Mouse (Mus musculus): Measurements from ENCODE around the gene Adora1. TPM values are rescaled to one million over a fixed set of nuclear protein-coding genes. Genes with fewer than 3 reads are reported as not detected.

Adora1 gene
- polyA plus RNA-seq, 1 experiment from 2014 or later = 2.4 TPM

- H3K27me3 ChIP-seq = no peaks in the 10 kb centered on the region
- ATAC-seq = no peak
- DNase-seq (ENCODE audit: low read depth, low spot score) = no peak
- POLR2A ChIA-PET = no interaction called here
- in situ Hi-C loops (cut with MboI; ENCODE audit: low pct_unique_long_range_greater_than_20kb) = no loop called here
- no peak for TF ChIP-seq CTCF (IDR thresholded peaks at IDR 0.05)
- CTCF ChIA-PET = no interaction called here
Observed at GRCm38 (mm10) chr1:134229806-134230575, 5.2 kb downstream of the Adora1 start.

DNA sequence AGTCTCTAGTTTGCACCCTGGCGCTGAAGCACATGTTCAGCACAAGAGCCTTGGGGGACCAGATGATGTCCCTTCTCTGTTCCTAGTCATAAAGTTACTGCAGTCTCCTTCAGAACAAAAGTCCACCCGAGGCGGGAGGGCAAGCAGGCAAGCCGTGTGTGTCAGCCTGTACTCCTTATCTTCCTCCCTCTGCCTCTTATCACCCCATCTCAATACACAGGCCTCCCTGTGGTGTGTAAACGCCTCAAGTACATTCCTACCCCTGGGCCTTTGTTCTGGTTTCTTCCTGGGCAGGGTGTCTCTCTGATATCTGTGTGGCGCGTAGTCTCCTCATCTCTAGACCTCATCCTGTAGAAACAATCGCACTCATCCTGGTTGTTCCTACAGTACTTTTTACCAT lies 8.5 kb downstream of the Adora1 start:
- in situ Hi-C loops (cut with MboI; ENCODE audit: low pct_unique_long_range_greater_than_20kb) = no loop called here
- CTCF ChIA-PET = interaction anchor here (1.3 kb wide), 1 partner anchor 16 kb away, joined by 3 read pairs; no protein-coding TSS in a partner anchor
- no peaks in the 10 kb centered on the region for H3K27me3 ChIP-seq
- no peak for DNase-seq (ENCODE audit: low read depth, low spot score)
- TF ChIP-seq CTCF (IDR thresholded peaks at IDR 0.05) = no peak
- POLR2A ChIA-PET = no interaction called here
- no peak for ATAC-seq

DNA sequence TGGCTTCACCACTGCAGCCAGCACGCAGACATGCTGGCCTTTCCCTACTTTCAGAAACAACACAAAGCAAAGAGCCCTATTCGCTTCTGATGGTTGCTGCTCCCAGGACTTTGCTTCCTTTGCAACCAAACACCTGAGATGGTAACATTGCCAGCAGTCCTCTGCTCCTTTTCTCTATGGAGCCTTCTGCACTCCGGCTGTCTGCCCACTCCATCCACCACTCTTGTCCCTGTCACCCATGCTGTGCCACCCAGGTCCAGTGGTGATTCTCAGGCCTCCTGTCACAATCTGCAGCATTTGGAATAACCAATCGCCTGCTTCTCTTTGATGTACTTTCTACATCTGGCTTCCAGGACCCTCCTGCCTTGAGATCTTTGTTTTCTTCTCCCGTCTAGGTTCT lies 9.9 kb downstream of the Adora1 start:
- POLR2A ChIA-PET = interaction anchor here (1.1 kb wide), 1 partner anchor 13 kb away, joined by 7 read pairs; no protein-coding TSS in a partner anchor
- in situ Hi-C loops (cut with MboI; ENCODE audit: low pct_unique_long_range_greater_than_20kb) = no loop called here
- ATAC-seq (no peak), DNase-seq (ENCODE audit: low read depth, low spot score) (no peak)
- TF ChIP-seq CTCF (IDR thresholded peaks at IDR 0.05) = no peak
- H3K27me3 ChIP-seq = no peaks in the 10 kb centered on the region
- CTCF ChIA-PET = no interaction called here

GRCm38 (mm10) chr1:134224649-134225227 lies 10.5 kb downstream of the Adora1 start:
- TF ChIP-seq CTCF (IDR thresholded peaks at IDR 0.05) = no peak
- POLR2A ChIA-PET = interaction anchor here (0.6 to 1.1 kb wide), 2 partner anchors 13 to 233 kb away, joined by 4 to 7 read pairs; no protein-coding TSS in a partner anchor
- DNase-seq (ENCODE audit: low read depth, low spot score) (no peak), ATAC-seq (no peak)
- CTCF ChIA-PET = no interaction called here
- in situ Hi-C loops (cut with MboI; ENCODE audit: low pct_unique_long_range_greater_than_20kb) = no loop called here
- H3K27me3 ChIP-seq = no peaks in the 10 kb centered on the region

DNA sequence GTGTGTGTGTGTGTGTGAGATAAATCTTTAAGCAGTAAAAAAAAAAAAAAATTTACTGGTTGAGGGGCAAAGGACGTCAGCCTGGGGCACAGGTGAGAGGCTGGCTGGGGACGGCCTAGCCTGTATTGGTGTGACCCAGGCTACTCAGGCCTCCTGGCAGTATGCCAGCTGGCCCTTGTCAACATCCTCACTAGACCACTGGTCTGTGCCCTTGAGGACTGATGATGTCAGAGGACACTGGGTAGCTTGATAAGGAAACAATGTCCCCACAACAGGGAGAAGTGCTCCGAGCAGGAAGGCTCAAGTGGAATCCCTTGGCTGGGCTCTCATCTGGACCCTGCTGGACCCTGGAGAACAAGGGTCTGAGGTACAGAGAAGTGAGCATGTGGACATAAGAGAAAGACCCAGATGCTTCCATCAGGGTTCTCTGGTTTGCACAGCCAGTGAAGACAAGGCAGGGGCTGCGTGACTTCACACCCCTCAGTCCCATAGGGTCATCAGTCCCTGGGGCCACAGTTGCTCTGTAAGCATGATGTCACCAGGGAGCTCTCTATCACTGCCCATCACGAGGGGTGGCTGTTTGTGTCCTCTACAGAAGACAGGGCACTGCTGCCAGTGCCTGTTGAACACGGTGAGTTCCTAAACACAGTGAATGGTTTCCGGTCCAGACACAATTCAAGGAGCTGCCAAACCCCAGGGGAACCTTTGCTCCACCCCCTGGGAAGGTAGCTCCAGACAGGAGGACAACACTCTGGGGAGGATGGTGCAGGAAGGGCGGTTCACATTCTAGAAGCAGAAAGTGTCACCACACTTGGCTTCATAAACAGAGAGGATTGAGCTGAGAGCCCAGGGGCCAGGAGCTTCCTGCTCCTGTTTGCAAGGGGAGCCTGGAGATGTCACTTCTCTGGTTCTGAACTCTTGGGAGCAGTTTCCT lies 12.8 kb downstream of the Adora1 start:
- POLR2A ChIA-PET = no interaction called here
- ATAC-seq (no peak), DNase-seq (ENCODE audit: low read depth, low spot score) (no peak)
- CTCF ChIA-PET = interaction anchor here (0.8 to 1.0 kb wide), 2 partner anchors 71 to 102 kb away, joined by 3 read pairs; no protein-coding TSS in a partner anchor
- no peak for TF ChIP-seq CTCF (IDR thresholded peaks at IDR 0.05)
- no peaks in the 10 kb centered on the region for H3K27me3 ChIP-seq
- in situ Hi-C loops (cut with MboI; ENCODE audit: low pct_unique_long_range_greater_than_20kb) = no loop called here

DNA sequence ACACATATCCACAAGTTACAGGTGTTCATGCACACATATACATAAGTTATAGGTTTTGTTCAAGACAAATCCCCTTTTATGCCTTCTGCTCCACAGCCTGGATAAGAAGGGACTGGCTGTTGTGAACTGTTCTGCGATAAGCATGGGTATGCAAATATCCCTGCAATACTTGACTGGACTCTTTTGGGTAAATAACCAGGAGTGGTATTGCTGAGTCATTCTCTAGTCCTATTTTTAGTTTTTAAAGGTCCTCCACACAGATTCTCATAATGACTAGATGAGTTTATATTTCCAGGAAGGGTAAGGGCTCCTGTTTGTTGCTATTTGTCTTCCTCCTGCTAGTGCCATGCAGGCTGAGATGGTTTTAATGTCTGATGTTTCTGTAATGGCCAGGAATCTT lies 14.1 kb downstream of the Adora1 start:
- no peaks in the 10 kb centered on the region for H3K27me3 ChIP-seq
- ChIA-PET CTCF (no interaction called here), POLR2A (no interaction called here)
- TF ChIP-seq CTCF (IDR thresholded peaks at IDR 0.05) = no peak
- DNase-seq (ENCODE audit: low read depth, low spot score) (peak; percentile 38), ATAC-seq (no peak)
- in situ Hi-C loops (cut with MboI; ENCODE audit: low pct_unique_long_range_greater_than_20kb) = no loop called here

DNA sequence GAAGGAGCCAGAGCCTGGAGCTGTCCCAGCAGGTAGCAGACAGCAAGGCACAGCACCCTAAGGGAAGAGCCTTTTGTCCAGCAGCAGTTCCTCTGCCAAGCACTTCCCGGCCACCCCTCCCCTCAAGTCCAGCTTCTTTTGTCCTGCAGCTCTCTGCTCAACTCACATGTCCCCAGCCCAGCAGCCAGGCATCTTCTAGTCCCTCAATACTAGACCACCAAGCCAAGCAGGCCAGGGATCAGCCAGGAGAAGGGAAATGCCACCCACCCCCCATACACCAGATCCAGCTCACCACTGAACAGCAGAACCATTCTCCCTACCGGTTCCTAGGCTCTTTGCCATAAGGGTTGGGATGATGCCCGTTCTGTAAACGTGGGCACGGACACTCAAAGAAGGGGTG lies 15.6 kb downstream of the Adora1 start:
- in situ Hi-C loops (cut with MboI; ENCODE audit: low pct_unique_long_range_greater_than_20kb) = no loop called here
- no peak for DNase-seq (ENCODE audit: low read depth, low spot score)
- ChIA-PET POLR2A (no interaction called here), CTCF (no interaction called here)
- H3K27me3 ChIP-seq = no peaks in the 10 kb centered on the region
- TF ChIP-seq CTCF (IDR thresholded peaks at IDR 0.05) = no peak
- ATAC-seq = no peak

- TF ChIP-seq CTCF (IDR thresholded peaks at IDR 0.05) = no peak
- CTCF ChIA-PET = no interaction called here
- no peaks in the 10 kb centered on the region for H3K27me3 ChIP-seq
- POLR2A ChIA-PET = interaction anchor here (0.6 kb wide), 1 partner anchor 71 kb away, joined by 4 read pairs; no protein-coding TSS in a partner anchor
- DNase-seq (ENCODE audit: low read depth, low spot score) = no peak
- ATAC-seq = no peak
- in situ Hi-C loops (cut with MboI; ENCODE audit: low pct_unique_long_range_greater_than_20kb) = no loop called here
Observed at GRCm38 (mm10) chr1:134217942-134218341, 17.3 kb downstream of the Adora1 start.

DNA sequence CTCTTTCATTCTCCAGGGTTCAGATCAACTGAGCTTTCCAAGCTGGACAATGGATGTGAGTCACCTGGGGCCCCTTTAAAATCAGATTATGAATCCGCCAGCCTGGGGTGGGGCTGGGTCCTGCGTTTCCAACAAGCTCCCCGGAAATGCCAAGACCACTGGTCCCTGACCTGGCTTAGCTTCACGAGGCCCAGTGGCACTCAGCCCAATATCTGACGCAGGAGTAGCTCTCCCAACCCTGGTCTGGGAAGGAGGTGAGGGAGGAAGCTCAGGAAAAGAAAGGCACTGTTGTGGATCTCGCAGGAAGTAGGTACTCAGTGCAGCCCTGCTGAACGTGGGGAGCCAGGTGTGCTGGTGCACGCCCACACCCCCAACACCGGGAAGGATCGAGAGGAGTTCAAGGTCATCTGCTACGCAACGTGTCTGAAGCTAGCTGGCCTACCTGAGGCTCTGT lies 18.2 kb downstream of the Adora1 start:
- peak; percentile 87 for DNase-seq (ENCODE audit: low read depth, low spot score)
- CTCF ChIA-PET = no interaction called here
- peak; percentile 82 for ATAC-seq
- no peak for TF ChIP-seq CTCF (IDR thresholded peaks at IDR 0.05)
- POLR2A ChIA-PET = interaction anchor here (0.5 to 0.6 kb wide), 2 partner anchors 72 to 566 kb away, joined by 3 to 4 read pairs; no protein-coding TSS in a partner anchor
- in situ Hi-C loops (cut with MboI; ENCODE audit: low pct_unique_long_range_greater_than_20kb) = no loop called here
- H3K27me3 ChIP-seq = no peaks in the 10 kb centered on the region

GRCm38 (mm10) chr1:134216629-134216971 lies 18.6 kb downstream of the Adora1 start:
- no peak for TF ChIP-seq CTCF (IDR thresholded peaks at IDR 0.05)
- in situ Hi-C loops (cut with MboI; ENCODE audit: low pct_unique_long_range_greater_than_20kb) = no loop called here
- DNase-seq (ENCODE audit: low read depth, low spot score) = no peak
- POLR2A ChIA-PET = no interaction called here
- no peak for ATAC-seq
- H3K27me3 ChIP-seq = no peaks in the 10 kb centered on the region
- CTCF ChIA-PET = no interaction called here
